Mouse (Mus musculus) stomach, adult 2 months (tissue): Measurements from ENCODE around the gene Aipl1. TPM values are rescaled to one million over a fixed set of nuclear protein-coding genes. Genes with fewer than 3 reads are reported as not detected.

Experiments
- polyA plus RNA-seq: library from polyadenylated mRNA; depleted of rRNA; stranded (reverse); fragments of >200 nt; gene quantifications from 2 replicates; pipeline ENCODE4 v1.2.3, GENCODE M21; 2012; rRNA removed

Gene Aipl1
- 0.03 and 0.04 TPM in 2 replicates for polyA plus RNA-seq

GRCm38 (mm10) chr11:72037409-72037808 lies at the start of gene Aipl1:
Aipl1 (minus strand) TSS chr11:72037509.

GRCm38 (mm10) chr11:72041768-72042607 lies 4.7 kb upstream of the Aipl1 start, which contains the start of gene Pimreg:
Pimreg (plus strand) TSS chr11:72042032.

Other genes starting within 250 kb of the Aipl1 start
- 0.89 and 1.1 TPM in 2 replicates for gene Pimreg, start 4.5 kb upstream of the Aipl1 start, polyA plus RNA-seq
- 3.7 and 5.8 TPM in 2 replicates for gene Pitpnm3, start 98.3 kb upstream of the Aipl1 start, polyA plus RNA-seq
- 0.05 TPM in 1 of 2 replicates, not detected in the other for gene Gm43951, start 169.3 kb upstream of the Aipl1 start, polyA plus RNA-seq
- 0.88 and 1.5 TPM in 2 replicates for gene 4933427D14Rik, start 169.9 kb upstream of the Aipl1 start, polyA plus RNA-seq
- gene Txndc17, start 170.0 kb upstream of the Aipl1 start, polyA plus RNA-seq, result 9.5 and 12.2 TPM in 2 replicates
- 1.2 and 1.5 TPM in 2 replicates for gene Med31, start 178.1 kb upstream of the Aipl1 start, polyA plus RNA-seq
- 0.32 TPM in 1 of 2 replicates, not detected in the other for gene Slc13a5, start 229.7 kb upstream of the Aipl1 start, polyA plus RNA-seq